Mouse (Mus musculus) lung, postnatal 4 days (tissue): Measurements from ENCODE around the gene Morn5.

Experiments
- DNase-seq, 2 experiments: peaks; one replicate each; pipeline ENCODE4 v3.0.0; 2021

Morn5 gene

GRCm38 (mm10) chr2:36048748-36049566 lies at the start of gene Morn5, which contains the start of gene Ndufa8:
TSS of gene Morn5 (plus strand) at chr2:36049458.
TSS of gene Ndufa8 (minus strand) at chr2:36049406.
- peak; percentile 98 to 99 for DNase-seq

- no peak for DNase-seq
These were observed 48.9 kb upstream of the Morn5 start for GRCm38 (mm10) chr2:36000390-36000789.

- no peak for DNase-seq
These were observed 47.1 kb upstream of the Morn5 start for GRCm38 (mm10) chr2:36002188-36002587.

GRCm38 (mm10) chr2:36008071-36008470 lies 41.2 kb upstream of the Morn5 start:
- peak in 1 of 2 experiments; percentile 64 for DNase-seq

GRCm38 (mm10) chr2:36009386-36009785 lies 39.9 kb upstream of the Morn5 start:
- DNase-seq, result peak; percentile 78 to 81

GRCm38 (mm10) chr2:36010579-36010978 lies 38.7 kb upstream of the Morn5 start:
- no peak for DNase-seq

GRCm38 (mm10) chr2:36011331-36011825 lies 37.9 kb upstream of the Morn5 start:
- peak; percentile 42 to 60 for DNase-seq

GRCm38 (mm10) chr2:36013010-36013409 lies 36.2 kb upstream of the Morn5 start:
- DNase-seq, result peak; percentile 60 to 82

GRCm38 (mm10) chr2:36021385-36022159 lies 27.7 kb upstream of the Morn5 start:
- peak; percentile 78 to 82 for DNase-seq

- DNase-seq, result peak; percentile 81 to 91
These were observed 26.0 kb upstream of the Morn5 start for GRCm38 (mm10) chr2:36023291-36023690.

- no peak for DNase-seq
These were observed 16.4 kb upstream of the Morn5 start for GRCm38 (mm10) chr2:36032884-36033283.

GRCm38 (mm10) chr2:36033966-36034365 lies 15.3 kb upstream of the Morn5 start:
- no peak for DNase-seq

GRCm38 (mm10) chr2:36034898-36035297 lies 14.4 kb upstream of the Morn5 start:
- no peak for DNase-seq

- DNase-seq, result peak; percentile 23 to 42
These were observed 13.7 kb upstream of the Morn5 start for GRCm38 (mm10) chr2:36035413-36036081.

GRCm38 (mm10) chr2:36039297-36039985 lies 9.8 kb upstream of the Morn5 start:
- no peak for DNase-seq

GRCm38 (mm10) chr2:36040872-36041271 lies 8.4 kb upstream of the Morn5 start:
- no peak for DNase-seq

- DNase-seq, result no peak
These were observed 1.1 kb upstream of the Morn5 start for GRCm38 (mm10) chr2:36048164-36048563.

- no peak for DNase-seq
These were observed 303 bp downstream of the Morn5 start for GRCm38 (mm10) chr2:36049567-36049954.

- no peak for DNase-seq
These were observed 4.0 kb downstream of the Morn5 start for GRCm38 (mm10) chr2:36053249-36053648.

- DNase-seq, result no peak
These were observed 7.0 kb downstream of the Morn5 start for GRCm38 (mm10) chr2:36056248-36056647.

GRCm38 (mm10) chr2:36061409-36061808 lies 12.2 kb downstream of the Morn5 start:
- no peak for DNase-seq

GRCm38 (mm10) chr2:36067132-36067531 lies 17.9 kb downstream of the Morn5 start:
- DNase-seq, result no peak
